Mouse (Mus musculus) megakaryocyte, embryonic 14.5 days (primary cell): ENCODE measurements around the gene Pfkfb2.

Source experiments
- FLI1 ChIP-seq: IDR thresholded peaks from 2 replicates; pipeline ENCODE4 v1.6.1; 2012; ENCODE audit warnings: low read length, inconsistent platforms, mixed read lengths
- GATA1 ChIP-seq: IDR thresholded peaks from 3 replicates; pipeline ENCODE4 v1.6.1; 2012; ENCODE audit warnings: mixed read lengths, low read length, inconsistent platforms, borderline replicate concordance

DNA sequence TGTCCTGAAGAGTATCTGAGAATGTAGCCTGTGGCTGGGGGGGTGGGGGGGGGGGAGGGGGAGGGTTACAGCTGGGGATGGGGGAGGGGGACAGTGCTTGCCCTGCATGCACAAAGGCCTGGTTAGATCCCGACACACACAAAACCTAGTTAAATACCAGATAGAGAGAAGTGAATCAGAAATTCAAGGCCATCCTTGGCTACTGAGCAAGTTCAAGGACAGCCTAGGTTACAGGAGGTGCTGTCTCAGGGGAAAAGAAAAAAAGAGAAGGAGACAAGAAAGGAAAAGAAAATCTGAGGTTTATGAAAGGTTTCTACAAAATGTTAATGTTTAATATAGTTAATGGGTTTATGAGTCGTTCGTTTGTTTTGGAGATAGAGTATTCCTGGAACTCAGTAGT is 10.6 kb upstream of the Pfkfb2 start:
- TF ChIP-seq GATA1 (no peak), FLI1 (no peak)
